Mouse (Mus musculus) heart, adult 18-20 months (tissue): ENCODE data around the gene Tmod1. TPM values are rescaled to one million over a fixed set of nuclear protein-coding genes. Genes with fewer than 3 reads are reported as not detected.

Experiments used
- DNase-seq, 2 experiments: peaks; one replicate each; pipeline ENCODE4 v3.0.0; 2021 to 2022; ENCODE audit warnings: mixed read lengths in 1 of 2
- long read RNA-seq, 2 experiments: library from polyadenylated mRNA; stranded (forward); transcript quantifications; one replicate each; pipeline ENCODE4 v2.0.0; 2021
- total RNA-seq, 2 experiments: library from RNA; stranded (reverse); gene quantifications; 2 replicates each; pipeline ENCODE4 v1.2.3; 2021

Tmod1 gene
- 100 to 1,000 TPM; 228 to 259 TPM for total RNA-seq
- long read RNA-seq, experiment 1, transcript Tmod1-201 (10 exons, 3,158 nt), result major isoform, 133 of 192 reads
- long read RNA-seq, experiment 1, partial matches to known transcripts, result 12 of 192 reads
- long read RNA-seq, experiment 1, other reads (novel, unspliced or antisense), result 47 of 192 reads
- long read RNA-seq, experiment 2, transcript Tmod1-201 (10 exons, 3,158 nt), result major isoform, 63 of 109 reads
- long read RNA-seq, experiment 2, partial matches to known transcripts, result 5 of 109 reads
- long read RNA-seq, experiment 2, other reads (novel, unspliced or antisense), result 41 of 109 reads

GRCm38 (mm10) chr4:46038892-46039751 lies at the start of gene Tmod1:
TSS of gene Tmod1 (plus strand) at chr4:46038935.
- DNase-seq, result peak; percentile 83 to 84

DNA sequence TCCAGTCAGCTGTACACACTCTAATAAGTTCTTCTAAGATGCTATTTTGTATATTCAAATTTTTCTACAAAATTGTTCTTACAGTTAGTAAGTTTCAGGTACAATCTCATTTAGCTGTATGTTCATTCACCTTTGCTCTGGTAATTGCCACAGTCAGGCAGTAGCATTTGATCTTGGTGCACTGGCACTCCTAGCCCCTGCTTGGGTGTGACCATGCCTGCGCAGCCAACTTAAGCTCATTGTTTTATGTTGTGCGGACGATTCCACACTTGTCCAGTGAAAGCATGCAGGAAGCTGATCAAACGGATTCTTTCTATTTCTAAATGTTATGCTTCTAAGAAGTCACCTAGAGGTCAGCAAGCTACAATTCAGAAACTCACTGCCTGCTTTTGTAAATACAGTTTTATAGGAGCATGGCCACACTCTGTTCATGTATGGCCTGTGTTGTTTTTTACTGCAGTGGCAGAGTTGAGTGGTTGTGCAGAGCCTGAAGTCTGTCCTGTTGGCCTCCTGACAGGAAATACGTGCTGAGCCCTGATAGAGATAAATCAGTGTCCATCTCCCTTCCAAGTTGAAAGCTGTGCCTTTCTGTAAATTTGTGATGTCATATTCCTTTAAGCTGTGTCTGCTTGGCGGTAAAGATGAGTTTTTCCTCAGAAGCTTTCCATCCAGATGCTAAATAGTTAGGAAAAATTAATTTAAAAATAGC lies 48.2 kb upstream of the Tmod1 start:
- DNase-seq, result no peak

GRCm38 (mm10) chr4:45998536-45998935 lies 40.2 kb upstream of the Tmod1 start:
- DNase-seq, result no peak

- DNase-seq, result peak in 1 of 2 experiments; percentile 40
Observed at GRCm38 (mm10) chr4:46008142-46008793, 30.5 kb upstream of the Tmod1 start.

- DNase-seq, result no peak
Observed at GRCm38 (mm10) chr4:46011698-46012097, 27.0 kb upstream of the Tmod1 start.

- no peak for DNase-seq
Observed at GRCm38 (mm10) chr4:46015605-46016004, 23.1 kb upstream of the Tmod1 start.

DNA sequence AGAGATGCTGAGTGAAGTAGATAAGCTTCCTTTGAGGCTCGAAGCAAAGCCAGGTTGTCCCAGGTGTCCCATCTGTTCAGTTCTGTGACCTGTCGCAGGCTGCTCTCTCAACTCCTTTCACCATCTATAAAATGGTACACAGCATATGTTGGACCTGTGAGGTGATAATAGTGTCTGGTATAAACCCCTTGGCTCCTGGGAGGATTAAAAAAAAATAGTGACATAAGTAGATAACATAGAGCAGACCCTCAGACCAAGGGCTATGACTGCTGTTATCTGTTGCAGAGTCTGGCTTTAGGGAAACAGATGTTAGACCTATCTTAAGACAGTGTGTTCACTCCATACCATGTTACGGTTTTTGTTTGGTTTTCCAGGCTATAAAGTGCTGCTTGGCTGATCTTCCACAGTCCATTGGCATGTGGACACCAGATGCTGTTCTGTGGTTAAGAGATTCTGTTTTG lies 15.7 kb upstream of the Tmod1 start:
- no peak for DNase-seq

GRCm38 (mm10) chr4:46025893-46026292 lies 12.8 kb upstream of the Tmod1 start:
- peak in 1 of 2 experiments; percentile 49 for DNase-seq

- peak; percentile 57 to 59 for DNase-seq
Observed at GRCm38 (mm10) chr4:46028224-46028623, 10.5 kb upstream of the Tmod1 start.

DNA sequence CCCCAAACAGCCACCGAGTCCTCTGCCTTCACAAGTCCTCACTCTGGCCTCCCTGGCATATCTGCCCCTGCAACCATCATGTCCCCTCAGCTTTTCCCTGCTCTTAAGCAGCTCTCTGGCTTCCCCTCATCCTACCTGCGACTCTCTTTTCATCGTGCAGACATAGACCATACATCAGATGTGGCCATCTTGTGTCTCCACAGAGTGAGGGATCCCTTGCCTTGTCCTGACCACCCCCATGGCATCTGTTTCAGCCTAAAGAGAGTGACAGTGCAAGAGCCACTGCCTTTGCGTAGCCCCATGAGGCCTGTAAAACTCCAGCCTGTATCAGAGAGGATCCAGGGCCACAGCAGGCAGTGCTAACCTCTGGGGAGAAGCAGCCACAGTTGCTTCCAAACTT lies 10.0 kb upstream of the Tmod1 start:
- peak in 1 of 2 experiments; percentile 26 for DNase-seq

GRCm38 (mm10) chr4:46029552-46029951 lies 9.2 kb upstream of the Tmod1 start:
- peak in 1 of 2 experiments; percentile 53 for DNase-seq

DNA sequence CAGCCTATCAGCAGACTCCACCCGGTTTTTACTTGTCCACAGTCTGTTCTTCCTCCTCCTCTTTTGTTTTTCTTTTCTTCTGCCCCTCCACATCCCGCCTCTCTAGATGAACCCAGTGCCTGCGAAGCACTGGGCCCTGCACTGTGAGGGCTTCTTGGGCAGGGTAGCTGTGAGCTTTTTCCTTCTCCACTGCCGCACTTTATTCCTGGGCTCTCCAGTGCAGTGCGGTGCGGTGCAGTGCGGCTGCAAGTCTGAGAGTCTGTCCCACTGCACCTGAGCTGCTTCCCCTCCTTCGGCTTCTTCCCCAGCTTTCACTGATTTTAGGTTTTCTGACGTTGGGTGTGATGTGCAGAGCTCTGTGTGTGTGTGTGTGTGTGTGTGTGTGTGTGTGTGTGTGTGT lies 6.3 kb upstream of the Tmod1 start:
- DNase-seq, result no peak

GRCm38 (mm10) chr4:46033197-46033596 lies 5.5 kb upstream of the Tmod1 start:
- peak in 1 of 2 experiments; percentile 27 for DNase-seq

- DNase-seq, result no peak
Observed at GRCm38 (mm10) chr4:46038591-46038891, 194 bp upstream of the Tmod1 start.

DNA sequence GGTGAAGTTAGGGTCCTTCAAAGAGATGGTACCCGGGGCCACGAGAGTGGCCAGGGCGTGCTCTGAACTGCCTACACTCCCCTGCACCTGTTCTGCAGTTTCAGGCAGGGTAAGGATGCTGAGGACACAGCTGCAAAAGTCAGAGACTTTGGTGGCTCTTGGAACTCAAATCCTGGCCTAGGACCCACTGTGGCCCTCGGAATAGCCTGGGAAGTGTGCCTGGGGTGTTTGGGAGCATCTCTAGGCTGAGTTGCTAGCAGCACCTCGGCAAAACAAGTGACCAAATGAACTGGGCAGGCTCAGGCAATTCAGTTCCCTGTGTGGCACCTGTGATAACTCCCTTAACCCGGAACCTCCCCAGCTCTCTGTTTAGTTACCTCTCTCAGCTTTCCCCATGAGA lies 1.2 kb downstream of the Tmod1 start:
- peak in 1 of 2 experiments; percentile 47 for DNase-seq

GRCm38 (mm10) chr4:46040594-46041192 lies 2.0 kb downstream of the Tmod1 start:
- peak; percentile 68 to 73 for DNase-seq

GRCm38 (mm10) chr4:46041761-46042504 lies 3.2 kb downstream of the Tmod1 start:
- no peak for DNase-seq

GRCm38 (mm10) chr4:46042505-46042850 lies 3.7 kb downstream of the Tmod1 start:
- DNase-seq, result no peak

DNA sequence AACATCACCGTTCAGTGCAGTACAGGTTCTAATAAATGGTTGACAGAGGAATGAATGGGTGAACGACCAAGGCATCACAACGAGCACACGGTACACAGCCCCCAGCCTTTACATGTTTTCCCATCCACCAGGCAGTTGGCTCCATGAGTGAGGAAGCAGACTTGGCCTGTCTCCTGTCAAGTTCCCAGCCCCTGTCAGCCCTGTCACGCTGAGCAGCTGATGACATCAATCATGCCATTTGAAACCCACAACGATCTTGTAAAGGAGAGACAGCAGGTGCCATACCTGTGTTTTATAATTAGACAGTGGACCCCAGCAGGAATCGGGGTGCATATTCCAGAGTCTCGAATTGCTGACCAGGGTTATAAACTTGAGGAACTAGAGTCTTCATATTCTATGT lies 4.6 kb downstream of the Tmod1 start:
- DNase-seq, result no peak

GRCm38 (mm10) chr4:46047971-46048370 lies 9.2 kb downstream of the Tmod1 start:
- DNase-seq, result no peak

GRCm38 (mm10) chr4:46048418-46048817 lies 9.7 kb downstream of the Tmod1 start:
- no peak for DNase-seq
